Mouse (Mus musculus) megakaryocyte progenitor cell, adult 5-6 weeks (primary cell): ENCODE data around the gene Iqcd. TPM values are rescaled to one million over a fixed set of nuclear protein-coding genes. Genes with fewer than 3 reads are reported as not detected.

ENCODE experiments used
- ATAC-seq: replicated peaks from 2 replicates; pipeline ENCODE4 v1.8.0; 2016; ENCODE audit warnings: mild to moderate bottlenecking, moderate TSS enrichment, inconsistent platforms; ENCODE audit not compliant: poor library complexity
- total RNA-seq, 2 experiments: library from RNA; stranded (forward) in 1 of 2; stranded (reverse) in 1 of 2; fragments of 157-497, 149-512 nt in 1 of 2; fragments of 200-1000 nt in 1 of 2; gene quantifications; 2 replicates each; pipeline versions ENCODE4 v1.2.3 to v1.2.4; 2015 to 2017

The Iqcd gene
- total RNA-seq, 2 experiments from 2014 or later = 1.1 TPM; not detected in 1

DNA sequence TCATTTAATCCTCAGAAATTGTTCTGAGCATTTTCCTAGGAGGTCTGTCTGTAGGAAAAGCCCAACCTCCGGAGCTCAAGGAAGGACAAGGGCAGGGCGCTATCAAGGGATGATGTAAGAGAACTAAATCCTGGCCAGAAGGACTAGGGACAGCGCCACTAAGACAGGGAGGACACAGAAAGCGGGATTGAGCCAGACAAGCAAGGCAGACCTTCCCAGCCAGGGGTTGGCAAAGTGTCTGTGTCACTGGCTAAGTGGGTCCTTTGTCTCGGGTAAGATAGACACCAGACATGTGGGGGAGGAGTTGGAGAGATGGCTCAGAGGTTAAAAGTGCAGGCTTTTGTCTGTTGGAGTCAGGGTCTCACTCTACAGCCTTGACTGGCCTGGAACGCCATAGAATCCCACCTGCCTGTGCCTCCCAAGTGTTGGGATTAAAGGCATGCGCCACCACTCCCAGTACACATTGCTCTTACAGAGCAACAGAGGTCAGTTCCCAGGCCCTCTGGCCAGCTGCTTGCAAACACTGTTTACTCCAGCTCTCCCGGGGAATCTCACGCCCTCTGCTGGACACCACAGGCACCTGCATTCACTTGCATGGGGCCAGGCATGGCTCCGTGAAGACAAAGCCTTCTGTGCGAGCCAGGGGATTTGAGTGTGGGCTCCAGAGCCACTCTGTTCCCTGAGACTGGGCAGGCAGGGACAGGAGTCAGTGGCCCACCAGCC is 12.3 kb downstream of the Iqcd start:
- peak; percentile 45 for ATAC-seq

DNA sequence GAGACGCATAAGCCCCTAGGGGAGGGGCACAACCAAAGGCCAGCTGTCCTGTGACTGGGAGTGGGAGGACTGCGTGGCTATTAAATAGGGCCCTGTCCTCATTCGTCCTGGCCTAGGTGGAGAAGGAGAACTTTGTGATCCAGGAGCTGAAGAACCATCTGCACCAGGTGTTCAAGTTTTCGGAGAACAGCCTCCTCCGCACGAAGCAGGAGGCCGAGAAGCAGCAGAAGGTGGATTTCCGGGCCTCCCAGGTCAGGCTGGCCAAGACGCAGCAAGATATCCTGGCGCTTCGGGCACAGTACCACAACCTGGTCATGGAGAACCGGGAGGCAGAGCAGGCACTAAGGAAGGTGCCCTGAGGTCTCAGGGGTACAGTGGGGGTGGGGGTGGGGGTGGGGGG is 13.4 kb downstream of the Iqcd start:
- ATAC-seq = no peak

DNA sequence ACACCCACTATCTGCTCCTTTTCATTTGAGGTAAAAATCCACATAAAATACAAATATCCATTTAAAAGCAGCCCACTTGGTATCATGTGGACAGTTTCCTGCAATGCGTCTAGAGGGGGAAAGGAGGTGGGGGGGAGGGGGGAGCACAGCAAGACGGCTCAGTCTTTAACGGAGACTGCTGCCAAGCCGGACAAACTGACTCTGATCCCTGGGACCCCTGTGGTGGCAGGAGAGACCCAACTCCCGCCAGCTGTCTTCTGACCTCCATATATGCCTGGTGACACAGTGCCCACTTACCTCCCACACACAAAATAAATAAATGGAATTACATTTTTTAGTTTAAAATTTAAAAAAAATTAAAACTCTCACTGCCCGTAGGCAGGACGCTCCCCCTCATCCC is 14.7 kb downstream of the Iqcd start:
- no peak for ATAC-seq

DNA sequence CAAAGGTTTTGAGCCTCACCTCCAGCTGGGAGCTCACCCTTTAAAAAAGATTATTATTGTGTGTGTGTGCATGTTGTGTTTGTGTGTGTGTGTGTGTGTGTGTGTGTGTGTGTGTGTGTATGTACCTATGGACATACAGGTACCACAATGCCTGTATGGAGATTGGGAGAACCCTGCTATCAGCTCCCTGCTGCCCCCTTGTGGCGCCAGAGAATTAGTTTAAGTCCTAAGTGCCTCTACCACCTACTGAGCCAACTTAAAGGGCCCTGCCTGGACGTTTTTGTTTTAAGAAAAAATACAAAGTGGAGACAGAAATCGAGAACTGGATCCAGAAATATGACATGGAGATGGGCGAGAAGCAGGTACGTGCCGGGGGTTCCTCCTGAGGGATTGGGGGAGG is 16.0 kb downstream of the Iqcd start:
- peak; percentile 67 for ATAC-seq

DNA sequence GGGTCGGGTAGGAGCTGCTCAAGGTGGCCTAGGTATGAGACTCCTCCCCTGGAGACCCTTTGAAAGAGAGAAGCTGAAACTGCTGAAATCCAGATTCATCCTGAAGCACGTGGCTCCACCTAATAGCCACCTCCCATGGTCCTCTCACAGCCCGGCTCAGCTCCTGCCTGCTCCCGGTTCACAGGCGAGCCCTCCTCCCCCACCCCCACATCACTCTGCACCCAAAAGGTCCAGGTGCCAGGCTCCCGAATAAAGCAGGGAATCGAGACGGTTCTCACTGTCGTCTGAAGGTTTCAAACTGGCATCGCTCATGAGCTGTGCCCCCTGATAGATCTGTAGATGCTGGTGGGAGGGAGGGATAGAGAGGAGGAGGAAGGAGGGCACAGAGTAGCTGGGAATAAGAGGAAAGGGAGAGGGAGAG is 16.4 kb downstream of the Iqcd start:
- ATAC-seq = no peak

DNA sequence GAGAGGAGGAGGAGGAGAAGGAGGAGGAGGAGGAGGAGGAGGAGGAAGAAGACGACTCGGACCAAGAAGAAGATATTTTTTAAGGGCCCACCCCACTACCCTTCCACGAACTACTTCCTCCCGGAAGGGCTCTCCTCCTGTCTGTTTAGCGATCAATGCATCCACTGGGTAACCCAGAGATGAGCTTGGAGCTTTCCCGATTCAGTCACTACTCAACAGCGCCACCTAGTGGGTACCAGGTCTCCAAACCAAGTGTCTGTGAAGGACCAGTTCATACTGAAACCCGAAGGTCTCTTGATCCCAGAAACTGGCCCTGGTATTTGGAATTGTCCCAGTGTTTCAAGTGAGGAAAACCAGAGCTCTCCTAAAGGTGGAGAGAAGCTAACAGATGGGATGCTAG is 16.9 kb downstream of the Iqcd start:
- ATAC-seq = peak; percentile 86

DNA sequence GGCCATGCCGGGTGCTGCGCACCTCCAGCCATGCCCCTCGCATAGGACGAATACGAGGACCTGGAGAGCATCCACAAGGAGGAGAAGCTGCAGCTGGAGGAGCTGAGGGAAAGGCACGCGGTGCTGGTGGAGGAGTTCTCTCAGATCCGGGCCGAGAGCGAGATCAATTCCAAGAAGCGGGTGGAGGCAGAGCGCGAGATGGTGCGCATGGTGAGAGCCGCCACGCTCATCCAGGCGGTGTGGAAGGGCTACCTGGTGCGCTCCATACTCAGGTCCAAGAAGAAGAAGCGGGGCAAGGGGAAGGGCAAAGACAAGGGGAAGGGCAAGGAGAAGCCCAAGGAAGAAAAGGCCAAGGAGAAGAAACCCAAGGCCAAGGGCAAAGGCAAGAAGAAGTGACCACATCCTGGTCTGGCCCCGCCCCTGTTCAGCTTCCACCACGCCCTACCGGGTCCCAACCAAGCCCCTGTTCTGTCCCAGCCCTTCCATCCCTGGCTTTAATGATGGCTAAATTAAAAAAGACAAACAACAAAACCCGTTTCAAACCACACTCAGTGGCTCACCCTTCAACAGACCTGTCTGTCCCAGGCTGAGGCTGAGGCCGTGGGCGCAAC is 17.9 kb downstream of the Iqcd start:
- no peak for ATAC-seq

DNA sequence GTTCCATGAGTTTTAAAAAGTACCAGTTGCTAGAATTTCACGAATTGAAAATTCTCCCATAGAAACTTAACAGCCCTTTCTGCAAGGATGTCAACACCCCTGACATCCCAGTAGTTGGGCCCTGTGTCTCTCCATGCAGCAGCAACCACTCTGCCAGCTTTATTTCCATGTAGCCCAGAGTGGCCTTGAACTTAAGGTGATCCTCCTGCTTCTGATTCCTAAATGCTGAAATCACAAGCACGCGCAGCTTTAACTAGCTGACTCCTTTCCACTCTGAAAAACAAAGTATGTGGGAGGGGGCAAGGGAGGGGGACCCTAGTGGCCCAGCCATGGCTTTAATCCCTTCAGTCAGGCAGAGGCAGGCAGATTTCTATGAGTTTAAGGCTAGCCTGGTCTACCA is 18.5 kb downstream of the Iqcd start:
- no peak for ATAC-seq

DNA sequence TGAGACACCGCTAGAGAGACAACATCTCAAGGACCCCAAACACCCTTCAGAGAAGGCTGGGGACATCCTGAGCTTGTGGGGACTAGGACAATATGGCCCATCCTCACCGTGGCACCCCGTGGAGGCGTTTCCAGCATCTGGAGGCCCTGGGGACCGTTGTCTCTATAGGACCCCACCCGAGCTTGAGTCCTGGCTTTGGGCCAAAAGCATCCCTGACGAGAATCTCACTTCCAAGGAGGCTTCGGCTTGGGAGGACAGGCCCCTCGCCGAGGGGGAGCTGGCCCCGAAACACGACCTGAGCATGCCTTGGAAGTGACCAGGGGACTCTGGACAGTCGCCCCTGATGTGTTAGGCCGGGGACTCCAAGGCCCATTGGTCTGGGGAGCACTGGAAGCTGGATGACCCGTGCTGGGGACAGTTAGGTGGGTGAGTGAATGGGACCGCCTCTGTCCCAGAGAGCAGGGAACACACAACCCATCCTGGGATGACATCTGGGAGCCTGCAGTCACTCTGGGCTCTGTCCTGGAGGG is 20.5 kb downstream of the Iqcd start:
- ATAC-seq = no peak

DNA sequence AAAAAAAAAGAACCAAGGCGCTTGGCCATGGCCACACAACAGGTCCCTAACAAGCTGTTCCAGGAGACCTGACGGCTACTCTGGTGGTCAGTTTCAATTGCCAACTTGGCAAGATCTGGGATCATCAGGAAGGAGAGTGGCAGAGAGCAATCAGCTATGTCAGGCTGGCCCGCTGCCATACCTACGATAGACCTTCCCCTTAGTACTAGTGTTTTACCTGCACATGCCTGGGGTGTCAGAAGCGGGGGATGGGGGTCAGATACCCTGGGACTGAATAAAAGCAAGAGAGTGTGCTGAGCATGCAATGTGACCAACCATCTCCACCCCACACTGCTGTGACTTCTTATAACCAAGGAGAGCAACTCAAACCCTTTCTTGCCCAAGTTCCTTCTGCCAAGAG is 22.1 kb downstream of the Iqcd start:
- ATAC-seq = no peak

DNA sequence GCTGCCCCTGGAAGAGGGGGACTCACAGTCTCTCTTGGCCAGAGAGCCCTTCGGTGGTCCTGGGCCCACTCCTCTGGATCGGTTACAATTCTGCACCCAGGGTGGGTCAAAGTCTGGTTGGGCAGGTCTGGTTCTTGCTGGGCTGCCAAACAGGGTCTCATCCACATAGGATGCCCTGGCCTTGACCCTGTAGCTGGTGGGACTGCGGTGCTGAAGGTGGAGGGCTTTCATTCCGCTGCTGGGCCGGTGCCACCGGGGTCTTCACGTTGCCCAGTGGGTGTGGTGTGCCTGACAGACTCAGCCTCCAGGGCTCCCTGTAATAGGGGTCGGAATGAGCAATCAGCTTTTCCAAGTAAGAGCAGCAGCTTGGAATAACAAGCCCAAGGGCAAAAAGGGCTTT is 22.6 kb downstream of the Iqcd start:
- no peak for ATAC-seq

DNA sequence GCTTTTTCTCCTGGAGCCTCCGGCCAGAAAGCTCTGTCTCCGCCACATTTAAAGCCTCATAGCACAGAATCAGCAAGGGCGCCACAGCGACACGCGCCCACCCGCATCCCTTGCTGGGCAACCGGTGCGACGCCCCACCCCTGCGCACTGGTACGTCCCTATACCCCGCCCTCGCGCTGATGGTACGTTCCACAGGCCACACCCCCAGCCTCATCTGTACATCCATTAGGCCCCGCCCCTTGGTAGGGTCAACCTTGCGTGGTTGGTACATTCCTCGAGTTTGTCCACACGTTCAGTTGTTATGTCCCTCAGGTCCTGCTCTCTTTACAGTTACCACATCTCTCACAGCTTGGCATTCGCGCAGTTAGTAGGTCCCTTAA is 23.6 kb downstream of the Iqcd start, which contains the start of the genes Rita1 and Ddx54:
Gene Rita1, minus strand, starts transcription at position 148 of the 380 bp plus-strand sequence.
Gene Ddx54, plus strand, starts transcription at position 298 of the 380 bp plus-strand sequence.
- peak; percentile 77 for ATAC-seq

DNA sequence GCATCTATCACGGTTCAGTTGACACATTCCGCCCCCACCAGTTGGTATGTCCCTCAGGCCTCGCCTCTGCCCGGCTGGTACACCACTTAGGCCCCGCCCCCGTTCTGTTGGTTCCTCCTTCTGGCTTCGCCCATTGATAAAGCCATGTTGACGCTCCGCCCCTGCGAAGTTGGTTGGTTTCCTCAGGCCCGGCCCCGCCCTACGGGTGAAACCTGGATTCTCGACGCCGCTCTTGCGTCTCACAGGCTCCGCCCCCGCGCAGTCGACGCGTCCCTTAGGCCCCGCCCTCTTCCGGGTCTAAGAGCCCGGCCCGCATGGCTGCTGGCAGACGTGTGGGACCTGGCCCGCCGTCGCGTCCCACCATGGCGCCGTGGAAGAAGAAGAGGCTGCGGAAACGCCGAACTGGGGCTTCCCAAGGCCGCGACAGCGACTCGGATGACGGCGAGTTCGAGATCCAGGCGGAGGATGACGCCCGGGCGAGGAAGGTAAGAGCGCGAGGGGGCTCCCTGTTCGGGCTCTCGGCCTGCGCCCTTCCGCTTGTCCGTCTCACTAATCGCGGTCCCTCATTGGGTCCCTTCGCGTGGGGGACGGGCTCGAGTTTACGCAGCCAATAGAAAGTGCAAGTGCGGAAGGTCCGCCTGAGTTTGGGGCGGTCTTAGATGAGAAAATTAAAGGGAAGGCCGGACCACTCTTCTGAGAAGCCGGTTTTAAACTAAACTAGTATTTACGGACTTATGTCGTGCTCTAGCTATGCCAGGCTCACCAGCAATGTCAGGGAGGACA is 24.2 kb downstream of the Iqcd start:
- ATAC-seq = peak; percentile 83

DNA sequence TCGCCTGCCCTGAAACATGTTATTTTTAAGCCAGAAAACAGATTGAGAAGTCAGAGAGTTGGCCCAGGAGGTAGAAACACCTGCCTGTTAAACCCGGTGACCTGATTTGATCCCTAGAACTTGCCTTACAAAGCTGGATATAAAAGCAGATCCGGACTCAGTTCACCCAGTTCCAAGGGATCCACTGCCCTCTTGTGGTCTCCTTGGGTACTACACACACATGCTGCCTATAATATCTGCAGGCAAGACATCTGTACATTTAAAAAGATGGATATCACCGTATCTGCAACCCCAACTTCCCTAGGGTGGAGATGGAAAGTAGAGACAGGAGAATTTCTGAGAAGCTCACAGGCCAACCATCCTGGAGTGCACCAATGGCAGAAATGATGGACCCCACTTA is 27.1 kb downstream of the Iqcd start:
- ATAC-seq = no peak

DNA sequence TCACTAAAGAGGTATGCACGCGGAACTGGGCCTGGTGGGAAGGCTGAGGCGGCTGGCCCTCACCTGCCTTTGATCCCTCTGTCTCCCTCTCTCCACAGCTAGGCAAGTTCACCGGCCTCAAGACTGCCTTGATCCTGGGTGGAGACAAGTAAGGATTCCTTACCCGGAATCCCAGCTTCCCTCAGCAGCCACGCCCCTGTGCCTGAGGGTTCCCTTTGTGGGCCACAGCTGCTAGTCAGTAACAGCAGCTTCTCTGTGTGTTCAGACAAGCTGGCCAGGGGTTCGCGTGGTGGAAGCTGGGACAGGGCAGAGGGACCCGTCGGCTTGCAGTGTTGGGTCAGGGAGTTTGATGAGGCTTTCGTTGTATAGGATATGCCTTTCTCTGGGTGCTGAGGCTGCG is 30.0 kb downstream of the Iqcd start:
- no peak for ATAC-seq

DNA sequence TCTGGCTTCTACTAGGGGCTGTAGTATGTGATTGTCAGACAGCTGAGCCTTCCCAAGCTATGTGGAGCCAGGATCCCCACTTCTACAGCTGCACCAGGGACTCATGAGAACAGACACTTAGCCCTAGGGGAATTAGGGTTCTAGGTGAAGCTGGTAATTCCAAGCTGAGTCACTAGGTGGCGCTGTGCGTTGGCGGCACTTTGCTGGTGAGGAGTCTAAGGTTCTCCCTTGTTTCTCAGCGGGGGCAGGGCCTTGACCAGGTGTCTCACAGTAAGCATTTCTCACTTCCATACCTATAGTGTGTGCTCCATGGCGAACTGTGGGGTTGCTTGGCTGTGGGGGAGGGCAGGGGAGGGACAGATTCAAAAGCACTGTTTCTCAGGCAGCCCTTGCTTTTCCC is 30.4 kb downstream of the Iqcd start:
- ATAC-seq = peak; percentile 56

DNA sequence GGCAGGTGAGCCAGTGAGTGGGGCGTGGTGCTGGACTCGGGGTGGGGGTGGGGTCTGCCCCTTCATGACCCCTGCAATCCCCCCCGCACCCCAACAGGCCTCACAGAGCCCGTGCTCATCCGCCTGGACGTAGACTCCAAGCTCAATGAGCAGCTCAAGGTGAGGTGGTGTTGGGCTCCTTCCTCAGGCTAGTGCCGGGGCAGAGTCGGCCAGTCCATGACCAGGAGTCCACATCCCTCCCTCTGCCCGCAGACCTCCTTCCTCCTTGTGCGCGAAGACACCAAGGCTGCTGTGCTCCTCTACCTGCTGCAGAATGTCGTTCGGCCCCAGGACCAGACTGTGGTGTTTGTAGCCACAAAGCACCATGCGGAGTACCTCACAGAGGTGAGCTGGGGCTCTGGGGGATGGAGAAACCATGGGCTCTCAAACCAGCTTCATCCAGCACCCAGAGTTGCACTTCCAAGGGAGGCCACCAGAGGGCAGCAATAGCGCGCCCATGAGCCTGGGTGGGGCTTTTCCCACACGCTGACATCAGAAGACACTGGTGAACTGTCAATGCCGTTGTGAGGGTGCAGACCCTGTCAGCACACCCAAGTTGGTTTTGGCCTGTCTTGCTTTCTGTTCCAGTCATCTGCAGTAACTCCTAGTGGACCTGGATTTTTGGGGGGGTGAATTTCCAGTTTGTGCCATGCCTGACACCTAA is 31.7 kb downstream of the Iqcd start:
- peak; percentile 86 for ATAC-seq

DNA sequence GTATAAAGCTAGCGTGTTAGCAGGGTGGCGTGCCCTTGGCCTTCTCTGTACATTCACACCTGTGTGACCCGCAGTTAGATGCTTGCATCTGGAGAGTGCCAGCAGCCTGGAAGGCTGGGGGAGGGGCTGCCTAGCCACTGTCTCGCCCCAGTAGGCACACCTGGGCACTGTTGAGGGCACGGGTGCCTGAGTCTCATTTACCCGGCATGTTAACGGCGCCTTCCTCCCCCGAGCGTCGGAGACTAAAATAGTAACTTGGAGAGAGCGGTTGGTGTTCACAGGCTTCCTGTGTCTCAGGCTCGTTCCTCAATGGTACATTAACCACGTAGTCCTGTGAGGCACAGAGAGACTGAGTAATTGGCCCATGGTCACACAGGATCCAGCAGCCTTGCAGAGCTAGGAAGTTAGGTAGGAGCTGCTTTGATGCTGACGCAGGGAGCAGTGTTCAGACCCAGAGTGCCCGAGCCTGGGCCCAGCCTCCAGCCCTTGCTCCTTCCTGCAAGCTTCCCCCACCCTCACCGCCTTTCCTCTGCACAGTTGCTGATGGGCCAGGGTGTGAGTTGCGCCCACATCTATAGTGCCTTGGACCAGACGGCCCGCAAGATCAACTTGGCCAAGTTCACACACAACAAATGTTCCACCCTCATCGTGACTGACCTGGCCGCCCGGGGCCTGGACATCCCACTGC is 32.4 kb downstream of the Iqcd start:
- no peak for ATAC-seq

DNA sequence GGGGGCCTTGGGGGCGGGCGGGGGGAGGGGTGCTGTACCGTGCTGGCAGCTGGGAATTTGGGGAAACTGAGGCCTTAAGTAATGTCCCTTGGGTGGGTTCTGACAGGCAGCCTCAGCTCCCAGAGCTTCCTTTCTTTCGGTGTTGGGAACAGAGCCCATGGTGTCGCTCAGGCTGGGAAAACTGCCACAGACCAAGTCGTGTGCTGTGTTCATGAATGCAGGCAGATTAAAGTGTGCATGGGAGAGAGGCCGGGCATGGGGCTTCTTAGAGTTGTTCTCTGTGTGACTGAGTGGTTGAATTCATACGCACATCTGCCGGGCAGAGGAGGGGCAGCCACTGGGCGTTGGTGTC is 33.0 kb downstream of the Iqcd start:
- no peak for ATAC-seq

DNA sequence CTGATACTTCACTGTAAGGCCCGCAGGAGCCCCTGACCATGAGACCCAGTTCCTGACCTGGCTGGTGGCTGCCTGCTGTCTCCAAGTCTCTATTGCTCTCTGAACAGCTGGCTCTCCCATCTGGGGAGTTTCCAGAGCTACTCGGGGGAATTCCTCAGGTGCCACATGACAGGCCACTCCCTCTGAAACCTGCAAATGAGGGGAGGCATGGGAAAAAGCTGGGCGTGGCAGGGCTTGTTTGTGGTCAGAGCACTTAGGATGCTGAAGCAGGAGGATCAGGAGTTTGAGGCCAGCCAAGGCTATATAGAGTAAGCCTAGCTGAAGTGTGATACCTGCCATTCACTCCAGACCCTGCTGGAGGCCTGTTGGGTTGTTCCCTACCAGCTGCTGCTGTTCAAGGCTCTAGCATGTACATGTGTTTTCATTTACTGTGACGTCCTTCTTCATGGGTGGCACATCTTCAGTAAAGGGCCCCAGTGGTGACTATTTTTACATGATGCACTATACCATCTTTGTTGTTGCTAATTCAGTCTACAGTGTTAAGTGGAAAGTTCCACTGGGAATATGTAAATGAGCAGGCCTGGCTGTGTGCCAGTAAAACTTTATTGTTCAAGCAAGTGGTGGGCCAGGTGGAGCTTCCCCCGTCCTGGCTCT is 33.5 kb downstream of the Iqcd start:
- ATAC-seq = no peak
